Mouse (Mus musculus) embryo, embryonic 11.5 days (tissue): ENCODE measurements around the gene Gm13698.
"Not testable (repeated sequence)": the region's sequence is repeated elsewhere in the genome, so short reads cannot be mapped to it uniquely, and the experiment has no call there.

Source experiments
- DNase-seq: peaks from one replicate; pipeline ENCODE4 v3.0.0-alpha.2; 2012; ENCODE audit warnings: low read depth, low spot score

Gene Gm13698

GRCm38 (mm10) chr2:83955393-83955792, at the start of gene Gm13698:
Gene Gm13698, plus strand, starts transcription at chr2:83955693.
- DNase-seq: not testable (repeated sequence)

GRCm38 (mm10) chr2:83929478-83930088, 25.9 kb upstream of the Gm13698 start:
- DNase-seq: no peak

GRCm38 (mm10) chr2:83940931-83941361, 14.5 kb upstream of the Gm13698 start, which contains the start of gene Zswim2:
Gene Zswim2, minus strand, starts transcription at chr2:83941228.
- peak; percentile 59 for DNase-seq

GRCm38 (mm10) chr2:83941378-83941777, 14.1 kb upstream of the Gm13698 start:
- no peak for DNase-seq

GRCm38 (mm10) chr2:83941792-83942191, 13.7 kb upstream of the Gm13698 start:
- no peak for DNase-seq

- not testable (repeated sequence) for DNase-seq
Observed at GRCm38 (mm10) chr2:83961203-83961602, 5.7 kb downstream of the Gm13698 start, which contains the start of gene Gm13693. Gene Gm13693, plus strand, starts transcription at chr2:83961503.

GRCm38 (mm10) chr2:83967013-83967412, 11.5 kb downstream of the Gm13698 start, which contains the start of gene Gm13695:
Gene Gm13695, plus strand, starts transcription at chr2:83967313.
- DNase-seq: not testable (repeated sequence)

GRCm38 (mm10) chr2:83972823-83973222, 17.3 kb downstream of the Gm13698 start, which contains the start of gene Gm13696:
Gene Gm13696, plus strand, starts transcription at chr2:83973123.
- DNase-seq: not testable (repeated sequence)

- not testable (repeated sequence) for DNase-seq
Observed at GRCm38 (mm10) chr2:83978633-83979032, 23.1 kb downstream of the Gm13698 start, which contains the start of gene Gm13694. Gene Gm13694, plus strand, starts transcription at chr2:83978933.

GRCm38 (mm10) chr2:83984443-83984842, 28.9 kb downstream of the Gm13698 start, which contains the start of gene Gm13697:
Gene Gm13697, plus strand, starts transcription at chr2:83984743.
- not testable (repeated sequence) for DNase-seq

- not testable (repeated sequence) for DNase-seq
Observed at GRCm38 (mm10) chr2:83990253-83990652, 34.8 kb downstream of the Gm13698 start, which contains the start of gene Gm13691. Gene Gm13691, plus strand, starts transcription at chr2:83990553.

- DNase-seq: not testable (repeated sequence)
Observed at GRCm38 (mm10) chr2:83993639-83994255, 38.3 kb downstream of the Gm13698 start.

- DNase-seq: not testable (repeated sequence)
Observed at GRCm38 (mm10) chr2:83994526-83994925, 39.0 kb downstream of the Gm13698 start.
